In genomic region chr4:124989787-124990253, GRCm38 (mm10) we compare ENCODE assay signal across 9 mouse cellular contexts. TPM values are rescaled to one million over a fixed set of nuclear protein-coding genes. Genes with fewer than 3 reads are reported as not detected.
DNase-seq lines count a peak whose midpoint lies in the region; ATAC-seq lines count a peak whose summit lies in the region.
"Had no signal": no experiment of that assay in that cellular context is flagged by ENCODE, and none has a peak within 500 bp of the region (broad histone marks: within the 10 kb centered on the region; RNA-seq: fewer than 3 reads in every experiment).

No protein-coding gene starts in this region.

- H3K9me3 ChIP-seq in kidney, embryonic 15.5 days (replicated peaks), result no peaks in the 10 kb centered on the region
- no peaks in the 10 kb centered on the region for H3K9me3 ChIP-seq in hindbrain, embryonic 16.5 days (ENCODE audit: control insufficient read depth, low read length)
- H3K9me3 ChIP-seq in midbrain, embryonic 16.5 days (replicated peaks; ENCODE audit: control insufficient read depth, low read length, poor library complexity, severe bottlenecking), result no peaks in the 10 kb centered on the region

- H3K27ac ChIP-seq in kidney, embryonic 15.5 days, result peak overlapping the region; percentile 81
- H3K27ac ChIP-seq in hindbrain, embryonic 16.5 days (ENCODE audit: low read depth, low read length), result no peak overlapping the region
- no peak overlapping the region for H3K27ac ChIP-seq in midbrain, embryonic 16.5 days (ENCODE audit: low read length)

- no peaks in the 10 kb centered on the region for H3K36me3 ChIP-seq in kidney, embryonic 15.5 days
- H3K36me3 ChIP-seq in hindbrain, embryonic 16.5 days (ENCODE audit: control insufficient read depth, insufficient read depth, low read length), result no peaks in the 10 kb centered on the region
- no peaks in the 10 kb centered on the region for H3K36me3 ChIP-seq in midbrain, embryonic 16.5 days (ENCODE audit: control insufficient read depth, insufficient read depth, low read length)

- peak overlapping the region; percentile 79 for H3K4me2 ChIP-seq in kidney, embryonic 15.5 days
- H3K4me2 ChIP-seq in hindbrain, embryonic 16.5 days (ENCODE audit: low read length), result no peak overlapping the region
- peak overlapping the region; percentile 23 for H3K4me2 ChIP-seq in midbrain, embryonic 16.5 days (ENCODE audit: low read length)

- peaks cover 72% of the 10 kb centered on the region for H3K27me3 ChIP-seq in kidney, embryonic 15.5 days
- H3K27me3 ChIP-seq in hindbrain, embryonic 16.5 days (replicated peaks; ENCODE audit: control insufficient read depth, insufficient read depth, low read length), result peaks cover 61% of the 10 kb centered on the region
- peaks cover 41% of the 10 kb centered on the region for H3K27me3 ChIP-seq in midbrain, embryonic 16.5 days (ENCODE audit: control insufficient read depth, insufficient read depth, low read depth, low read length)

- peak overlapping the region; percentile 15; the same call in 1 of the 2 replicates for H3K4me3 ChIP-seq in kidney, embryonic 15.5 days (replicated peaks)
- H3K4me3 ChIP-seq in hindbrain, embryonic 16.5 days (ENCODE audit: low read length), result no peak overlapping the region
- no peak overlapping the region for H3K4me3 ChIP-seq in midbrain, embryonic 16.5 days (ENCODE audit: low read depth, low read length)

- H3K9ac ChIP-seq in kidney, embryonic 15.5 days, result no peak overlapping the region
- H3K9ac ChIP-seq in hindbrain, embryonic 16.5 days (ENCODE audit: low read depth, low read length), result peak overlapping the region; percentile 9; the same call in 1 of the 2 replicates
- H3K9ac ChIP-seq in midbrain, embryonic 16.5 days (ENCODE audit: low read depth, low read length), result no peak overlapping the region

- WGBS in kidney, embryonic 15.5 days, result 3% methylated on average over 20 of the region's 20 CpGs
- WGBS in hindbrain, embryonic 16.5 days, result 2% methylated on average over 20 of the region's 20 CpGs
- WGBS in midbrain, embryonic 16.5 days, result 3% methylated on average over 20 of the region's 20 CpGs

- DNase-seq in kidney, adult 11 months, result no peak
- peak; percentile 52 for DNase-seq in embryo, embryonic 9.5 days (ENCODE audit: extremely low spot score)
- DNase-seq in cerebellum, adult 9-11 months, result no peak
- no peak for DNase-seq in adrenal gland, adult 2 months
- DNase-seq in ovary, postnatal 10 days (ENCODE audit: low spot score), result no peak
- DNase-seq: thymus, adult 2 months had no signal

- peak; percentile 79 for ATAC-seq in kidney, embryonic 15.5 days (replicated peaks; ENCODE audit: low FRiP score)
- ATAC-seq in hindbrain, embryonic 16.5 days, result no peak
- ATAC-seq in midbrain, embryonic 16.5 days, result no peak

- H3K4me1 ChIP-seq in kidney, embryonic 15.5 days, result peaks cover 66% of the 10 kb centered on the region
- peaks cover 17% of the 10 kb centered on the region for H3K4me1 ChIP-seq in hindbrain, embryonic 16.5 days (ENCODE audit: control insufficient read depth, insufficient read depth, low read depth, low read length)
- H3K4me1 ChIP-seq in midbrain, embryonic 16.5 days (ENCODE audit: control insufficient read depth, insufficient read depth, low read length), result peaks cover 13% of the 10 kb centered on the region

RNA-seq across cellular contexts. Expression of gene Rspo1, which starts 3.6 kb away (rescaled TPM):
- 30.9 and 32.4 TPM in 2 replicates for polyA plus RNA-seq in kidney, embryonic 15.5 days (2015; fragmentation: Nextera tagmentation; extraction: Ambion mirVana)
- 1.8 and 2.4 TPM in 2 replicates for polyA plus RNA-seq in hindbrain, embryonic 16.5 days (2015; fragmentation: Nextera tagmentation; extraction: Ambion mirVana)
- polyA plus RNA-seq in midbrain, embryonic 16.5 days (2015; fragmentation: Nextera tagmentation; extraction: Ambion mirVana), result 1.7 and 2.2 TPM in 2 replicates
- 1 to 10 TPM; 5.1 to 7.5 TPM for total RNA-seq in adrenal gland, adult 2 months (2021)
- 6.8 and 7.1 TPM in 2 replicates for polyA plus RNA-seq in adrenal gland, adult 2 months (2012; rRNA removed)

RNA-seq across cellular contexts. Expression of gene Gnl2, which starts 26.6 kb away (rescaled TPM):
- 83.7 and 91.0 TPM in 2 replicates for polyA plus RNA-seq in kidney, embryonic 15.5 days (2015; fragmentation: Nextera tagmentation; extraction: Ambion mirVana)
- 85.7 and 88.9 TPM in 2 replicates for polyA plus RNA-seq in hindbrain, embryonic 16.5 days (2015; fragmentation: Nextera tagmentation; extraction: Ambion mirVana)
- polyA plus RNA-seq in midbrain, embryonic 16.5 days (2015; fragmentation: Nextera tagmentation; extraction: Ambion mirVana), result 95.9 and 104 TPM in 2 replicates
- total RNA-seq in adrenal gland, adult 2 months (2021), result 10 to 100 TPM; 41.5 to 59.6 TPM
- 6.6 and 7.2 TPM in 2 replicates for polyA plus RNA-seq in adrenal gland, adult 2 months (2012; rRNA removed)

RNA-seq across cellular contexts. Expression of gene Cdca8, which starts 50.7 kb away (rescaled TPM):
- polyA plus RNA-seq in kidney, embryonic 15.5 days (2015; fragmentation: Nextera tagmentation; extraction: Ambion mirVana), result 149 and 151 TPM in 2 replicates
- 32.2 and 37.2 TPM in 2 replicates for polyA plus RNA-seq in hindbrain, embryonic 16.5 days (2015; fragmentation: Nextera tagmentation; extraction: Ambion mirVana)
- 19.7 and 26.1 TPM in 2 replicates for polyA plus RNA-seq in midbrain, embryonic 16.5 days (2015; fragmentation: Nextera tagmentation; extraction: Ambion mirVana)
- 1 to 10 TPM; 2.0 to 4.8 TPM for total RNA-seq in adrenal gland, adult 2 months (2021)
- polyA plus RNA-seq in adrenal gland, adult 2 months (2012; rRNA removed), result 3.7 and 4.1 TPM in 2 replicates

RNA-seq across cellular contexts. Expression of gene 9930104L06Rik, which starts 53.0 kb away (rescaled TPM):
- polyA plus RNA-seq in kidney, embryonic 15.5 days (2015; fragmentation: Nextera tagmentation; extraction: Ambion mirVana), result 12.6 and 12.7 TPM in 2 replicates
- 13.2 and 16.5 TPM in 2 replicates for polyA plus RNA-seq in hindbrain, embryonic 16.5 days (2015; fragmentation: Nextera tagmentation; extraction: Ambion mirVana)
- 16.1 and 17.0 TPM in 2 replicates for polyA plus RNA-seq in midbrain, embryonic 16.5 days (2015; fragmentation: Nextera tagmentation; extraction: Ambion mirVana)
- 10 to 100 TPM; 10.3 to 15.3 TPM for total RNA-seq in adrenal gland, adult 2 months (2021)
- 13.2 and 21.1 TPM in 2 replicates for polyA plus RNA-seq in adrenal gland, adult 2 months (2012; rRNA removed)

Comparison
In these comparisons a context has a peak if more than half of its experiments do, and no peak if none do; other contexts are left out.
1. RNA of gene Gnl2, which starts 26.6 kb away (polyA plus RNA-seq): 95.9 to 104 TPM in midbrain, embryonic 16.5 days, 83.7 to 91.0 TPM in kidney, embryonic 15.5 days and 85.7 to 88.9 TPM in hindbrain, embryonic 16.5 days; 6.6 to 7.2 TPM in adrenal gland, adult 2 months; every median in the first group is over 10 times any median in the second.